Mouse (Mus musculus): ENCODE results near the gene Fat3. TPM values are rescaled to one million over a fixed set of nuclear protein-coding genes. Genes with fewer than 3 reads are reported as not detected.

The Fat3 gene
- polyA plus RNA-seq, 1 experiment from 2014 or later = 2.3 TPM

- 37% methylated on average over 3 of the region's 3 CpGs for WGBS
- Histone ChIP-seq H3K9me3 (replicated peaks) (no peaks in the 10 kb centered on the region), H3K4me1 (no peaks in the 10 kb centered on the region), H3K4me3 (no peak overlapping the region), H3K36me3 (no peaks in the 10 kb centered on the region), H3K27ac (no peak overlapping the region), H3K27me3 (ENCODE audit: low read depth, poor library complexity, severe bottlenecking) (no peaks in the 10 kb centered on the region)
- no peak for DNase-seq (ENCODE audit: low spot score)
Observed at GRCm38 (mm10) chr9:16330290-16330984, 170.6 kb downstream of the Fat3 start.

- 91% methylated on average over 1 of the region's 1 CpGs for WGBS
- no peak for DNase-seq (ENCODE audit: low spot score)
- Histone ChIP-seq H3K36me3 (no peaks in the 10 kb centered on the region), H3K4me3 (no peak overlapping the region), H3K27ac (no peak overlapping the region), H3K4me1 (peaks cover 4% of the 10 kb centered on the region), H3K27me3 (ENCODE audit: low read depth, poor library complexity, severe bottlenecking) (no peaks in the 10 kb centered on the region), H3K9me3 (replicated peaks) (no peaks in the 10 kb centered on the region)
Observed at GRCm38 (mm10) chr9:16318957-16319356, 182.1 kb downstream of the Fat3 start.

DNA sequence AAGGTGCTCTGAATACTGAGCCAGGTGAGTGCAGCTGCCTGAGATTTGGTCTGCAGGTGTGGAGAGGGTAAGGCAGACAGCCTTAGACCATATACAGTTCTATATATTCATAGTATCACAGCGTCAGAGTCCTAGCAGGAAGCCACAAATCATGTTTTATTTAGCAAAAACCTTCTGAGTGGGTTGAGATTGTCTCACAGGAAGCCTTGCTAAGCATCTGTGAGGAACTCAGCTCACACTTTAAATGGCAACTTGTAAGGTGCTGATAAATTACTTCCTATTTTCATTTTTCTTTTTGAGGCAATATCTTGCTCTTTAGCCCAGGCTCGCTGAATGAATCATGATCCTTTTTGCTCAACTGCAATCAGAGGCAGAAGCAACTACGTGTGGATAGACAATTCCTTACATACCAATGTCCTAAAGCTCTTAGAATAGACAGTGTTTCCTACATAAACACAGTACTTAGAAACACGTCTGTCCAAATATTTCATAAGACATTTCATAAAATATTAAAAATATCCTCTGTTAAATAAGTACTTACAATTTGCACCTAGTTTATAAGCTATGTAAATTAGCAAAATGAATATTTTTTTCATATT, 188.4 kb downstream of the Fat3 start:
- peaks cover 29% of the 10 kb centered on the region for H3K4me1 ChIP-seq
- no peak overlapping the region for H3K4me3 ChIP-seq
- 80% methylated on average over 4 of the region's 4 CpGs for WGBS
- no peaks in the 10 kb centered on the region for H3K9me3 ChIP-seq (replicated peaks)
- H3K36me3 ChIP-seq = no peaks in the 10 kb centered on the region
- no peaks in the 10 kb centered on the region for H3K27me3 ChIP-seq (ENCODE audit: low read depth, poor library complexity, severe bottlenecking)
- H3K27ac ChIP-seq = no peak overlapping the region
- no peak for DNase-seq (ENCODE audit: low spot score)

DNA sequence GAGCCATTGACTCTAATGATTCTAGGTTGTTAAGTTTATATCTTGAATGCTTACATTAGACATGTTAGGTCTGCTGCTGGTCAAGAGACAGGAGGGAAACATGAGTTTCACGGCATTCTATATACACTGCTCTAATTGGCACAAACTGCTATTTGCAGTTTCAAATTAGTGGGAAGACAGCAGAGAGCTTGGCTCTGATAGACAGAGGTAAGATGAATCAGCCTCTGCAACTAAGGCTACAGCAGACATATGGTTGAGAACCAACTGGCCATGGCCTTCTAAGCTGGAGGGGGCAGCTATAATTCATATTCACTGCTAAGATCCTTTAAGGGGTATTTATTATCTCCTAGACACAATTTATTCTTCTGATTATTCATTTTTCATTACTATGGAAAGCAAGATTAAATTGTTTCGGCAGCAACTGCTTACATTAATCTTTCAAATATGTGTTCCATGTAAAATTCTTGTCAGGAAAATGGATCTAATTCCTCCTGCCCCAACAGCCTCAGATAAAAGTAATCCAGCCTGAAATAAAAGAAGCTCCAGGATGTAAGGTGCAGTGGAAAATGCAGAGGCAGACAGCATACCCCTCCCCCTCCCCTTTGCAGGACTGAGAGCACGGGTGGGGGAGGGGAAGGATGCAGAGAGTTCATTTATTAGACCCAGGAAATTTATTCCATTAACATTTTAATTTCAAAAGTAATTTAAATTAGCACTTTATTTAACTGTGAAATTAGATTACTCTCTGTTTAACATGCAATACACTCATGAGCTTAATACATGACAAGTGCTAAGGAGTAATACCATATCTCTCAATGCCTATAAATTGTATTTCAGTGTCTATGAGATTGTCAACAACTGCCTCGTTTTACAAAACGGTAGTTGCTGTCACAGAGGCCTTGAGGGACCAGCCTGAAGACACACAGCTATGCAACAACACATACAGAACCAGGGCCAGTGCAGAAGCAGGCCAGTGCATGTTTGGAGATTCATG, 189.9 kb downstream of the Fat3 start:
- WGBS = 71% methylated on average over 5 of the region's 5 CpGs
- no peak overlapping the region for H3K4me3 ChIP-seq
- H3K36me3 ChIP-seq = no peaks in the 10 kb centered on the region
- H3K4me1 ChIP-seq = peaks cover 29% of the 10 kb centered on the region
- no peak overlapping the region for H3K27ac ChIP-seq
- no peaks in the 10 kb centered on the region for H3K9me3 ChIP-seq (replicated peaks)
- no peak for DNase-seq (ENCODE audit: low spot score)
- H3K27me3 ChIP-seq (ENCODE audit: low read depth, poor library complexity, severe bottlenecking) = no peaks in the 10 kb centered on the region

DNA sequence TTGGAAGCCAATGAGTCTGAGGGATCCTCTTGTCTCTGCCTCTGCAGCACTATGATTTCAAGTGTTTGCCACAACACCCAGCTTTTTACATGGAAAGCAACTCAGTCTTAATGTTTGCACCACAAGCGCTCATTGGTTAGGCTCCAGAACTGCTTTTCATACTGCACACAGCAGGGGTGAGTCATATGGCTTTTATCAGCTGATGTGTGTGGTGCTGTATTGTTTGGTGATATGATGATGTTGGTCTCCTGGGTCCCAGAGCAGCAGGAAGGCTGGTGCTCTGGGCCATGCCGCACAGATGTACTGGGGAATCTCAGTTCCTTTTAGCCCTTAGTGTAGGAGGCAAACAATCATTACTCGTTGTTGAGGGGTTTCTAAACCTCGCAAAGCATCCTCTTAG, 190.8 kb downstream of the Fat3 start:
- Histone ChIP-seq H3K4me3 (no peak overlapping the region), H3K27ac (no peak overlapping the region), H3K9me3 (replicated peaks) (no peaks in the 10 kb centered on the region), H3K27me3 (ENCODE audit: low read depth, poor library complexity, severe bottlenecking) (peaks cover 6% of the 10 kb centered on the region; the same call in 1 of the 2 replicates), H3K4me1 (peaks cover 29% of the 10 kb centered on the region), H3K36me3 (no peaks in the 10 kb centered on the region)
- no peak for DNase-seq (ENCODE audit: low spot score)
- 86% methylated on average over 4 of the region's 4 CpGs for WGBS

DNA sequence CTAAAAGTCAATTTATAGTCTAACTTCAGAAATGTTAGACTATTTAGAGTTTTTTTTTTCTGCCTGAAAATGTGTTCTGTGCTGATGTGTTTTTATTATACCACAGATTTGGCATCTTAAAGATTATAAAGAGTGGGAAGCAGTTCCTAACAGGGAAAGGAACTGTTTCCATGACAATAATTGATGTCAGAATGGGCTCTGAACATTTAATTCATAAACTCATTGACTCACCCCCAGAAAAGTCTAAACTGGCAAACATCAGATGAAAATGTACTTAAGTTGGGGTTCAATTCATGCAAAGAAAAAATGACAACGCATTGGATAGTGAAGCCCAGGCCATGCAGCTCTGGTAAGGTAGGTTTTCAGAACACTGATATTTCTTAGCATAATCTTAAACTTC, 193.3 kb downstream of the Fat3 start:
- DNase-seq (ENCODE audit: low spot score) = no peak
- 92% methylated on average over 1 of the region's 1 CpGs for WGBS
- Histone ChIP-seq H3K9me3 (replicated peaks) (no peaks in the 10 kb centered on the region), H3K27ac (no peak overlapping the region), H3K4me3 (no peak overlapping the region), H3K36me3 (no peaks in the 10 kb centered on the region), H3K4me1 (peaks cover 19% of the 10 kb centered on the region), H3K27me3 (ENCODE audit: low read depth, poor library complexity, severe bottlenecking) (peaks cover 6% of the 10 kb centered on the region; the same call in 1 of the 2 replicates)

DNA sequence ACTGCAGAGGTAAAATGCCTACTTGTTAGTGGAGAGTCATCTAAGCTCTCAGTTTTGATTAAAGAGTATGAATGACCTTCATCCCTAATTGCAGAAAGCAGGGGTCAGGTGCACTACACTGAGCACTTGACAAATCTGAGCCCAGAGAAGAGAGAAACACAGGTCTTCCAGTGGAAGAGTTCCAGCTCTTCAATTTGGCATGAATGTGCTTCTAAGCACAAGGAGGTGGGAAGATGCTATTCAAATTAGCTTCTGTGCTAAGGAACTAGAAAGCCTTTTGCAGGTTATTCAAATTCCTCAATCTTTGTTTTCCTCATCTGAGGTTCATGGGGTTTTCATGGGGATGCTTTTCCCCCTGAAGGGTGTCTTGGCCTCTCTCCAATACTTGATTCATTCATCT, 194.9 kb downstream of the Fat3 start:
- peaks cover 6% of the 10 kb centered on the region; the same call in 1 of the 2 replicates for H3K27me3 ChIP-seq (ENCODE audit: low read depth, poor library complexity, severe bottlenecking)
- peaks cover 18% of the 10 kb centered on the region for H3K4me1 ChIP-seq
- no peak for DNase-seq (ENCODE audit: low spot score)
- H3K9me3 ChIP-seq (replicated peaks) = no peaks in the 10 kb centered on the region
- H3K27ac ChIP-seq = no peak overlapping the region
- no peak overlapping the region for H3K4me3 ChIP-seq
- H3K36me3 ChIP-seq = no peaks in the 10 kb centered on the region

GRCm38 (mm10) chr9:16305396-16306086, 195.5 kb downstream of the Fat3 start:
- no peak for DNase-seq (ENCODE audit: low spot score)

GRCm38 (mm10) chr9:16304949-16305348, 196.1 kb downstream of the Fat3 start:
- Histone ChIP-seq H3K27ac (no peak overlapping the region), H3K4me3 (no peak overlapping the region), H3K27me3 (ENCODE audit: low read depth, poor library complexity, severe bottlenecking) (peaks cover 6% of the 10 kb centered on the region; the same call in 1 of the 2 replicates), H3K9me3 (replicated peaks) (no peaks in the 10 kb centered on the region), H3K36me3 (no peaks in the 10 kb centered on the region), H3K4me1 (peaks cover 8% of the 10 kb centered on the region)
- DNase-seq (ENCODE audit: low spot score) = no peak
- 85% methylated on average over 2 of the region's 2 CpGs for WGBS

More at GRCm38 (mm10) chr9:16305396-16306086, 195.5 kb downstream of the Fat3 start:
- 91% methylated on average over 2 of the region's 2 CpGs for WGBS
- peaks cover 6% of the 10 kb centered on the region; the same call in 1 of the 2 replicates for H3K27me3 ChIP-seq (ENCODE audit: low read depth, poor library complexity, severe bottlenecking)
- no peak overlapping the region for H3K27ac ChIP-seq
- H3K9me3 ChIP-seq (replicated peaks) = no peaks in the 10 kb centered on the region
- no peak overlapping the region for H3K4me3 ChIP-seq
- H3K4me1 ChIP-seq = peaks cover 12% of the 10 kb centered on the region
- no peaks in the 10 kb centered on the region for H3K36me3 ChIP-seq

- H3K4me3 ChIP-seq = no peak overlapping the region
- no peaks in the 10 kb centered on the region for H3K9me3 ChIP-seq (replicated peaks)
- H3K36me3 ChIP-seq = no peaks in the 10 kb centered on the region
- no peak overlapping the region for H3K27ac ChIP-seq
- 34% methylated on average over 3 of the region's 3 CpGs for WGBS
- peaks cover 8% of the 10 kb centered on the region for H3K4me1 ChIP-seq
- H3K27me3 ChIP-seq (ENCODE audit: low read depth, poor library complexity, severe bottlenecking) = peaks cover 6% of the 10 kb centered on the region; the same call in 1 of the 2 replicates
- DNase-seq (ENCODE audit: low spot score) = no peak
Observed at GRCm38 (mm10) chr9:16302484-16302883, 198.6 kb downstream of the Fat3 start.

- no peaks in the 10 kb centered on the region for H3K27me3 ChIP-seq (ENCODE audit: low read depth, poor library complexity, severe bottlenecking)
- H3K36me3 ChIP-seq = no peaks in the 10 kb centered on the region
- 43% methylated on average over 3 of the region's 3 CpGs for WGBS
- peaks cover 8% of the 10 kb centered on the region for H3K4me1 ChIP-seq
- DNase-seq (ENCODE audit: low spot score) = no peak
- H3K4me3 ChIP-seq = no peak overlapping the region
- H3K27ac ChIP-seq = no peak overlapping the region
- H3K9me3 ChIP-seq (replicated peaks) = no peaks in the 10 kb centered on the region
Observed at GRCm38 (mm10) chr9:16297935-16298334, 203.2 kb downstream of the Fat3 start.
